Mouse (Mus musculus): ENCODE measurements around the gene Pitpnm3. TPM values are rescaled to one million over a fixed set of nuclear protein-coding genes. Genes with fewer than 3 reads are reported as not detected.

Pitpnm3 gene
- polyA plus RNA-seq, 2 experiments, result 0.01 to 0.13 TPM

DNA sequence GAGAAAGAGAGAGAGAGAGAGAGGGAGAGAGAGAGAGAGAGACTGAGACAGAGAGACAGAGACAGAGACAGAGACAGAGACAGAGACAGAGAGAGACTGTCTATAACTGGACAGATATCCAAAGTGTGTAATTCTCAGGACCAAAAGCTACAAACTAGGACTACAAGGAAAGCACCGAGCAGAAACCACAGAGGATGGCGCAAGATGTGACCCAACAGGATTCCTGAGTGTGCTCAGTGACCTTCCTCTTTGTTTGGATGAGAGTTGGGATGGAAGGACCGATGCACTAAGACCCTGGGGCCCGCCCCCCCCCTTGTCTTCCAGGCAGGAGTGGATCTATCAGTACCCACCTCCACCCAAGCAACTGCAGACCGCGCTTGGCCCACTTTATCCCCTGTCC, 130.0 kb downstream of the Pitpnm3 start:
- Histone ChIP-seq H3K4me1 (replicated peaks; ENCODE audit: control insufficient read depth in 2 of 2, insufficient read depth in 2 of 2, low read length in 1 of 2) (peaks cover 0 to 2% of the 10 kb centered on the region in 2 experiments; a peak in 1 of 4 replicates), H3K36me3 (replicated peaks; ENCODE audit: control insufficient read depth, insufficient read depth, low read depth) (no peaks in the 10 kb centered on the region), H3K27ac (no peak overlapping the region), H3K27me3 (ENCODE audit: control insufficient read depth, insufficient read depth, low read length) (no peaks in the 10 kb centered on the region), H3K4me2 (ENCODE audit: low read depth) (no peak overlapping the region), H3K9ac (replicated peaks) (no peak overlapping the region), H3K9me3 (ENCODE audit: control insufficient read depth, low read length) (no peaks in the 10 kb centered on the region), H3K4me3 (ENCODE audit: insufficient read depth in 1 of 2, low read depth in 2 of 2, low read length in 2 of 2) (no peak overlapping the region)
- ATAC-seq (ENCODE audit: insufficient read depth) (no peak), DNase-seq (ENCODE audit: low read depth in 3 of 3, low spot score in 3 of 3) (no peak)
- 55% methylated on average over 6 of the region's 6 CpGs for WGBS (ENCODE audit: insufficient replicate concordance)
- TF ChIP-seq EP300 (IDR thresholded peaks at IDR 0.05; ENCODE audit: low read depth), result no peak
- TF ChIP-seq CTCF (IDR thresholded peaks at IDR 0.05; ENCODE audit: low read depth), result no peak

DNA sequence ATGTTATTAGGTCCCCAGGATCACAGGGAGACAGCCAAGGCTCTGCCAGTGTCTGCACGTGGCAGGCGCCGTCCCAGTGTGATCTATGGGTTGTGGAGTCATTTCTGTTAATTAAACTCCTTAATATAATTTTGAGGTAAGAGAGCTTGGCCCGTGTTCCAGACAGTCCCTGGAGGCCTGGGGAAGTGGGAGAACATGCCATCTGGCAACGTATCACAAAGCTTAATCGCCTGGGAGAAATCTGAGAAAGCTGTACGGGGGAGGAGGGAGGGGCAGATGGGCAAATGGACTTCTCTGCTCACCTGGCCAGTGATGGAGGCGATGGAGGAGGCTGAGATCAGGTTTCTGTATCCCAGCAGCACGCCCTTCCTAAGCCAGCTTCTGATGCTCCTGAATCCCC, 132.4 kb downstream of the Pitpnm3 start:
- no peaks in the 10 kb centered on the region for H3K4me1 ChIP-seq (replicated peaks; ENCODE audit: control insufficient read depth in 2 of 2, insufficient read depth in 2 of 2, low read length in 1 of 2)
- no peaks in the 10 kb centered on the region for H3K27me3 ChIP-seq (ENCODE audit: control insufficient read depth, insufficient read depth, low read length)
- H3K9ac ChIP-seq (replicated peaks), result no peak overlapping the region
- no peak overlapping the region for H3K4me3 ChIP-seq (ENCODE audit: insufficient read depth in 1 of 2, low read depth in 2 of 2, low read length in 2 of 2)
- DNase-seq (ENCODE audit: low read depth in 3 of 3, low spot score in 3 of 3), result no peak
- no peak for ATAC-seq (ENCODE audit: insufficient read depth)
- H3K9me3 ChIP-seq (ENCODE audit: control insufficient read depth, low read length), result no peaks in the 10 kb centered on the region
- no peak for TF ChIP-seq CTCF (IDR thresholded peaks at IDR 0.05; ENCODE audit: low read depth)
- no peak for TF ChIP-seq EP300 (IDR thresholded peaks at IDR 0.05; ENCODE audit: low read depth)
- 58% methylated on average over 9 of the region's 9 CpGs for WGBS (ENCODE audit: insufficient replicate concordance)
- no peak overlapping the region for H3K27ac ChIP-seq
- no peaks in the 10 kb centered on the region for H3K36me3 ChIP-seq (replicated peaks; ENCODE audit: control insufficient read depth, insufficient read depth, low read depth)
- no peak overlapping the region for H3K4me2 ChIP-seq (ENCODE audit: low read depth)

DNA sequence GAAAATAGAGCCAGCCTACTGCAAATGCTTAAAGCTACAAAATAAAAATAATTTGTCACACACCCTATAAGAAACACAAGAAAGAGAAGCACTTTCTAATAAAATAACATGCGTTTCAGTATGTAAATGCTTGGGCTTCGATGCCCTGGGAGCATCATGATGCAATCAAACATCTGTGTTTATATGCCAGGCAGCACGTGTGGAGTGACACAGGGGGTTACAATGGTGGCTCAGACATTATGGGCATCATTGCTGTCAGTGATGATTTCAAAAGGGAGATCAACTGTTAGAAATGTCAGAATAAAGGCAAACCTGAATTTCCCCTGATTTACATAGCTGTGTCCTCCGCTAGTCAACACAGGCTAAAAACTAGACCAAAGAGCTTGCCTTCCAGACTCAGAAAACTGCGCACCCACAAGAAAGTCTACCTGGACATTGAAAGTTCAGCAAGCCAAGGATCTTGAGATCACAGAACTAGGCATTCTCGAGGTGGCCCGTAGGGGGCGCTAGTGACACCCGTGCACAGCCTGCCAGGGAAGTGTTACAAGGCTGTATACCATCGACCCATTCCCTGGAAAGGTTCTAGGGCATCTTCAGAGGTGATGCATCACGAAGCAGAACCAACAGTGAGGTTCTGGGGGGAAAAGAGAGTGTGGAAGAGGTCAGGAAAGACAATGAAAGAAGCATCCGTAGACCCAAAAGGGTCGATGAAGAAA, 133.3 kb downstream of the Pitpnm3 start:
- Histone ChIP-seq H3K27ac (no peak overlapping the region), H3K36me3 (replicated peaks; ENCODE audit: control insufficient read depth, insufficient read depth, low read depth) (no peaks in the 10 kb centered on the region), H3K9ac (replicated peaks) (no peak overlapping the region), H3K4me3 (ENCODE audit: insufficient read depth in 1 of 2, low read depth in 2 of 2, low read length in 2 of 2) (no peak overlapping the region), H3K9me3 (ENCODE audit: control insufficient read depth, low read length) (no peaks in the 10 kb centered on the region), H3K4me2 (ENCODE audit: low read depth) (no peak overlapping the region), H3K4me1 (replicated peaks; ENCODE audit: control insufficient read depth in 2 of 2, insufficient read depth in 2 of 2, low read length in 1 of 2) (no peaks in the 10 kb centered on the region), H3K27me3 (ENCODE audit: control insufficient read depth, insufficient read depth, low read length) (no peaks in the 10 kb centered on the region)
- DNase-seq (ENCODE audit: low read depth in 3 of 3, low spot score in 3 of 3) (no peak), ATAC-seq (ENCODE audit: insufficient read depth) (no peak)
- WGBS (ENCODE audit: insufficient replicate concordance), result 30% methylated on average over 13 of the region's 13 CpGs
- TF ChIP-seq CTCF (IDR thresholded peaks at IDR 0.05; ENCODE audit: low read depth), result peak; percentile 88
- no peak for TF ChIP-seq EP300 (IDR thresholded peaks at IDR 0.05; ENCODE audit: low read depth)

DNA sequence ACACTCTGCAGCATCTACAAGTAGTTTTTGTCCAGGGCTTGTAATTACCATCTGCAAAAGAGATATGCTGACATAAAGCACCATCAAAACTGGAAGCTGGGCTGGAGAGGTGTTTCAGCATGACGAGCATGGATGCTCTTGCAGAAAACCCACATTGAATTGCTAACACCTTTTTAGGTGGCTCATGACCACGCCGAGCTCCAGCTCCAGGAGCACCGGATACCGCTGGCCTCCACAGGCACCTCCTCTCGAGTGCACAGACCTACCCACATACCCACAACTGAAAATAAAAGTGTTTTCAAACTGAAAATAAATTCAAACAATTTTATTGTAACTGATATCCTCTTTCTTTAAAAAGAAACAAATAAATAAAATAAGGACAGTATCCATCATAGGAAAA, 135.4 kb downstream of the Pitpnm3 start:
- 62% methylated on average over 6 of the region's 6 CpGs for WGBS (ENCODE audit: insufficient replicate concordance)
- DNase-seq (ENCODE audit: low read depth in 3 of 3, low spot score in 3 of 3), result no peak

More for the DNA sequence above, 135.4 kb downstream of the Pitpnm3 start:
- no peak for TF ChIP-seq CTCF (IDR thresholded peaks at IDR 0.05; ENCODE audit: low read depth)
- TF ChIP-seq EP300 (IDR thresholded peaks at IDR 0.05; ENCODE audit: low read depth), result no peak
- no peaks in the 10 kb centered on the region for H3K36me3 ChIP-seq (replicated peaks; ENCODE audit: control insufficient read depth, insufficient read depth, low read depth)
- no peaks in the 10 kb centered on the region for H3K9me3 ChIP-seq (ENCODE audit: control insufficient read depth, low read length)
- H3K27me3 ChIP-seq (ENCODE audit: control insufficient read depth, insufficient read depth, low read length), result no peaks in the 10 kb centered on the region
- H3K27ac ChIP-seq, result no peak overlapping the region
- H3K4me3 ChIP-seq (ENCODE audit: insufficient read depth in 1 of 2, low read depth in 2 of 2, low read length in 2 of 2), result no peak overlapping the region
- no peak for ATAC-seq (ENCODE audit: insufficient read depth)
- no peak overlapping the region for H3K9ac ChIP-seq (replicated peaks)
- H3K4me2 ChIP-seq (ENCODE audit: low read depth), result no peak overlapping the region
- H3K4me1 ChIP-seq (replicated peaks; ENCODE audit: control insufficient read depth in 2 of 2, insufficient read depth in 2 of 2, low read length in 1 of 2), result peaks cover 0 to 6% of the 10 kb centered on the region in 2 experiments; a peak in 1 of 4 replicates

Other genes with a start within 250 kb of the Pitpnm3 start
- gene Aipl1, start 98.3 kb downstream of the Pitpnm3 start, polyA plus RNA-seq (2012; rRNA removed), result 0.11 TPM in 2 replicates
- 0.11 and 0.14 TPM in 2 replicates for gene Aipl1, start 98.3 kb downstream of the Pitpnm3 start, polyA plus RNA-seq (2014; fragmentation: Nextera tagmentation; extraction: Ambion mirVana)
- 12.1 and 13.0 TPM in 2 replicates for gene Pimreg, start 93.7 kb downstream of the Pitpnm3 start, polyA plus RNA-seq (2012; rRNA removed)
- 18.5 and 21.4 TPM in 2 replicates for gene Pimreg, start 93.7 kb downstream of the Pitpnm3 start, polyA plus RNA-seq (2014; fragmentation: Nextera tagmentation; extraction: Ambion mirVana)
- gene Gm43951, start 71.1 kb upstream of the Pitpnm3 start, polyA plus RNA-seq (2012; rRNA removed), result 0.08 and 0.09 TPM in 2 replicates
- gene Gm43951, start 71.1 kb upstream of the Pitpnm3 start, polyA plus RNA-seq (2014; fragmentation: Nextera tagmentation; extraction: Ambion mirVana), result not detected in 2 replicates
- gene 4933427D14Rik, start 71.7 kb upstream of the Pitpnm3 start, polyA plus RNA-seq (2012; rRNA removed), result 1.5 and 2.3 TPM in 2 replicates
- gene 4933427D14Rik, start 71.7 kb upstream of the Pitpnm3 start, polyA plus RNA-seq (2014; fragmentation: Nextera tagmentation; extraction: Ambion mirVana), result 2.1 and 2.8 TPM in 2 replicates
- gene Txndc17, start 71.8 kb upstream of the Pitpnm3 start, polyA plus RNA-seq (2012; rRNA removed), result 27.3 and 43.5 TPM in 2 replicates
- 66.9 and 68.0 TPM in 2 replicates for gene Txndc17, start 71.8 kb upstream of the Pitpnm3 start, polyA plus RNA-seq (2014; fragmentation: Nextera tagmentation; extraction: Ambion mirVana)
- gene Med31, start 79.8 kb upstream of the Pitpnm3 start, polyA plus RNA-seq (2012; rRNA removed), result 6.0 and 8.5 TPM in 2 replicates
- gene Med31, start 79.8 kb upstream of the Pitpnm3 start, polyA plus RNA-seq (2014; fragmentation: Nextera tagmentation; extraction: Ambion mirVana), result 13.0 TPM in 2 replicates
- gene Slc13a5, start 131.4 kb upstream of the Pitpnm3 start, polyA plus RNA-seq (2012; rRNA removed), result not detected in 2 replicates
- not detected in 2 replicates for gene Slc13a5, start 131.4 kb upstream of the Pitpnm3 start, polyA plus RNA-seq (2014; fragmentation: Nextera tagmentation; extraction: Ambion mirVana)
- gene Xaf1, start 165.9 kb upstream of the Pitpnm3 start, polyA plus RNA-seq (2012; rRNA removed), result 0.64 and 1.6 TPM in 2 replicates
- gene Xaf1, start 165.9 kb upstream of the Pitpnm3 start, polyA plus RNA-seq (2014; fragmentation: Nextera tagmentation; extraction: Ambion mirVana), result 1.7 TPM in 2 replicates
- not detected in 2 replicates for gene Fbxo39, start 178.7 kb upstream of the Pitpnm3 start, polyA plus RNA-seq (2012; rRNA removed)
- gene Fbxo39, start 178.7 kb upstream of the Pitpnm3 start, polyA plus RNA-seq (2014; fragmentation: Nextera tagmentation; extraction: Ambion mirVana), result not detected in 2 replicates
- gene Tekt1, start 226.7 kb upstream of the Pitpnm3 start, polyA plus RNA-seq (2012; rRNA removed), result not detected in 2 replicates
- not detected in 2 replicates for gene Tekt1, start 226.7 kb upstream of the Pitpnm3 start, polyA plus RNA-seq (2014; fragmentation: Nextera tagmentation; extraction: Ambion mirVana)

Data from liver, embryonic 14.5 days (tissue).